Mouse (Mus musculus) lung, postnatal 0 days (tissue): ENCODE results near the gene Lhfpl2.

ENCODE experiments used
- CTCF ChIP-seq: IDR thresholded peaks from 2 replicates; pipeline ENCODE4 v1.5.1; 2016; ENCODE audit warnings: antibody characterized with exemption, mild to moderate bottlenecking
- EP300 ChIP-seq: IDR thresholded peaks from 2 replicates; pipeline ENCODE4 v1.6.1; 2016; ENCODE audit warnings: antibody characterized with exemption, mild to moderate bottlenecking, control low read depth

GRCm38 (mm10) chr13:94190386-94190785 is 132.8 kb downstream of the Lhfpl2 start:
- TF ChIP-seq CTCF: no peak
- TF ChIP-seq EP300: no peak
